Mouse (Mus musculus): ENCODE results near the gene Snhg11.

The Snhg11 gene

DNA sequence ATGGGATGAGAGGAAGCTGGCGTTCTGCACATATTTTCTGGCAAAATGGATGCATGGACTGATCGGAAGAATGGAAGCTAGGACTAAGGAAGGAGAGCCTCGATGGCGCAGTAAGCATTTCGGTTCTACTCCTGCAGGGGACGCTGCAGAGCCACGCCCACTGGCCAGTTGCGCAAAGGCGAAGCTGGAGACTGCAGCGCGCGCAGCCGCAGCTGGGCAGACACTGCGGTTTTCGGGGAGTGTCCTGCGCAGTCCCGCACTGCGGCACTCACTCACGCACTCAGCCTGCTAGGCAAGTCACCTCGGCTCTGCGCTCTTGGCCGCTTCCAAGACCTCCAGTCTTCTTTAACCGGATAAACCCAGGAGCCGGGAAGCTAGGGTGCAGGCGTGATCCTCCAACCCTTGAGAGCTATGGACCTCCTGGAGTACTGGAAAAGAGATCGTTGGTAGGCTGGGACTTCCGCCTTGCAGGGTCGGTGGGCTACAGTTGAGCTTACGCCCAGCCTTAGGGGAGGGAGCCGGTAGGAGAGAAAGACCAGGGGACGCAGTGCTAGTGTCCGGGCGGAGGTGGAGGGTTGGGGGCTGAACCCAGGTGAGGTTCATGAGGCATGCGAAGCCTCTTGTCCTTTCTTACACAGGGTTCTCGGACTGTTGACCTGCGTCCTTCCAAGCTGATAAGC lies at the start of gene Snhg11:
Gene Snhg11 (plus strand): TSS at position 196 of the 680 bp plus-strand sequence.
- no peak for DNase-seq (ENCODE audit: low read depth)

- DNase-seq (ENCODE audit: low read depth), result no peak
These were observed 41.1 kb upstream of the Snhg11 start for GRCm38 (mm10) chr2:158334356-158334755.

GRCm38 (mm10) chr2:158337698-158338097 lies 37.7 kb upstream of the Snhg11 start:
- DNase-seq (ENCODE audit: low read depth), result no peak

DNA sequence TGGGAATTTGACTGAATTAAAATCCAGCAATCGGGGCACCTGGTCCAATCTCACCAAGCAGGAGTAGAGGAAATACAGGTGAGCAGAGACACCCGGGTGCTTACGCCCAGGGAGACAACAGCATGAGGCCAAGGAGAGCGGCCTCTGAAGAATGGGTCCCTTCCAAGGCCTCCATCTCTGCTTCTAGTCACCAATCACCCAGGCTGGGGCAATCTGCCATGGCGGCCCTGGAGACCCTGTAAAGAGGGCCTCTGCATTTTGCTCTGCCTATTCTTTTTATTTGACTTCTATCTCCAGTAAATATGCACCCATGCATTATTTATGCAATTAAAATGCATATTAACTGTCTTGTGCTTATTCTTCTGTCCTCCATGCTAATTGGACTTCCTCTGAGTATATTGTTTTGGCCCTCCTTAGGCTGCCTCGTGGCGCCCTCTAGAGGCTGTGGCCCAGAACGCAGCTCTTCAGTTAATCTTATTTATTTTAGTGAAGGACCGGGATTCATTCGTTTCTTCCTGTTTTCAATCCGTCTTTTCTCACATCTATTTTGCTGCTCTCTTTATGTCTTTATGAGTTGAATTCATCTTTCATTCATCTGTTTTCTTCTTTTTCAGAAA lies 35.4 kb upstream of the Snhg11 start:
- peak; percentile 74 for DNase-seq (ENCODE audit: low read depth)

DNA sequence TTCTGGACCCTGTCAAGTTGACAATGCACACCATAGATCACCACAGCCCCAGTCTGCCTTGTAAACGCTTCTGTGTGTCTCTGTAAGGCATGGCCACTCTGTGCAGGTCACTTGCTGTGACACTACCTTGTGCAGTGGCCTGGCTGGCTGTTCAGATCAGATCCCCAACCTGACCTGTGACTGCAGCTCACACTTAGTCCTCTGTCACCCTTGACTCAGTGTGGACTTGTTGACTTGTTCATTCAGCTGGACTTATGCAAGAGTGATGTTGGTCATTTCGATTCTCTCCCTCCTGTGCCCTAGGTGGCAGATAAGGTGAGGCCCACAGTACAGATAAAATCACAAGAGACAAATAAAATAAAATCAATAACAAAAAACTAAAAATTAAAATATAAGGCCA lies 34.1 kb upstream of the Snhg11 start:
- DNase-seq (ENCODE audit: low read depth), result no peak

DNA sequence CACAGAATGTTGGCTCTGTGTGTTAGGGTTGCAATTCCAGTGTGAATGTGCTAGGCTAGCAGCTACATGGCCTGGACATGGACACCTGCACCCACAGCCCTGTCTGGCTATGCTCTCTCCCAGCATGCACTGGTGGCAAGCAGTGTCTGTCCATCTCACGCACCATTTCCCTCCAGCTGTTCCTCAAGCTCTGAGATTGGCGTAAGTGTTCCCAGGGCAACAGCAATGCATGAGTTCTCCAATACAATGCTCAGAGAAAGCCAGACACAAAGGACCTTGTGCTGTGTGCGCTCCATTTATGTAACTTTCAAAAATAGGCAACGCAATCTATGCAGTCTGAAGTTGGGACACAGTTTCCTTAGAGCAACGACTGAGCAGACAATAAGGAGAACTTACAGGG lies 31.9 kb upstream of the Snhg11 start:
- DNase-seq (ENCODE audit: low read depth), result no peak

GRCm38 (mm10) chr2:158346467-158346866 lies 29.0 kb upstream of the Snhg11 start:
- no peak for DNase-seq (ENCODE audit: low read depth)

- DNase-seq (ENCODE audit: low read depth), result peak; percentile 83
These were observed 27.6 kb upstream of the Snhg11 start for GRCm38 (mm10) chr2:158347868-158348267.

DNA sequence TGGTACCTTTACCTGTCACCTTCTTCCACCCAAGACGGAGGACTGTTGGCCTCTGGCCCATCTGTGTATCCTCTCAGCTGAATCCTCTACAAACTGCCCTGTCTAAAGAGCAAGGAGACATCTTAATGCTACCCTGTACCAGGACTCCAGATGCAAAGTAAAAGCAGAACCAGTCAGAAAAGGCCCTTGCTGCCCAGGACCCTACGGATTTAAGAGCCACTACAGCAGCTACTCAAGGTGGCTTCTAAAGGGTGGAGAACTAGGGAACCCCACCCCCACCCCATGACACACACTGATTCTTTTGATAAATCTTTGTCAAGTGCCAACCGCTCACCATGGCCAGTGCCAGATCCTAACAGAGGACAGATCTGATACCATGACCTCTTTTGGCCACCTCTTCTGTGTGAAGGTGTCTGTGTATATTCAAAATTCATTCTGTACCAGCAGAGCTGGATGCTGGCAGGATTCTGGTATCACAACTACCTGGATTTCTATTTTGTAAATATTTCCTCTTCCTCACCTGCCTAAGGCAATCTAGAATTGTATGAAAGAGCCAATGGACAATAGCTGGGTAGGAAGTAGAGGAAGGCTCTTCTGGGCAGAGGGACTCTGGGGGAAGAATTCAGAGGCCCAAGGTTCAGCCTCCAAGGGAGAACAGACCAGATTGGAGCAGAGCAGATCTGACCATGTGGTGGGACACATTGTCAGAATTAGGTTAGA lies 22.5 kb upstream of the Snhg11 start:
- DNase-seq (ENCODE audit: low read depth), result no peak

DNA sequence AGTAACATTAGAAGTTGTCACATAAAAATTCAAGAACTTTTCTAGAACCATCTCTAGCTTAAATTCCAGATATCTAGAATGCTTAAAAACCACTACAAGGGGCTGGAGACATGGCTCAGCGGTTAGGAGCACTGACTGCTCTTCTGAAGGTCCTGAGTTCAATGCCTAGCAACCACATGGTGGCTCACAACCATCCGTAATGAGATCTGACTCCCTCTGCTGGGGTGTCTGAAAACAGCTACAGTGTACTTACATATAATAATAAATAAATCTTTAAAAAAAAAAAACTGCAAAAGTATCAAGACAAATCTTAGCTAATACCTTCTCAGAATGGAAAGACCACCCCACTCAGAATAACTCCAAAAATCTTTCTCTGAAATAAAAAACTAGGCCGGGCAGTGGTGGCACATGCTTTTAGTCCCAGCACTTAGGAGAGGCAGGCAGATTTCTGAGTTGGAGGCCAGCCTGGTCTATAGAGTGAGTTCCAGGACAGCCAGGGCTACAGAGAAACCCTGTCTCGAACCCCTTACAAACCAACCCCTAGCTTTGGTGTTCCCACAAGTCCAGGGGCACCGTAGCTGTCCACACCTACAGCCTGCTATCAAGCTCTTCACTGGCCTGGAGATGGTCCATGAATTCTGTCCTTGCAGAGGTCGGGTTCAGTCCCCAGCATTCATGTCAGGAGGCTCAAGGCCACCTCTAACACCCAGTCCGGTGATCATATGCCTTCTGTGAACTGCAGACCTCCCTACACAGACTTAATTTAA lies 20.9 kb upstream of the Snhg11 start:
- peak; percentile 43 for DNase-seq (ENCODE audit: low read depth)

DNA sequence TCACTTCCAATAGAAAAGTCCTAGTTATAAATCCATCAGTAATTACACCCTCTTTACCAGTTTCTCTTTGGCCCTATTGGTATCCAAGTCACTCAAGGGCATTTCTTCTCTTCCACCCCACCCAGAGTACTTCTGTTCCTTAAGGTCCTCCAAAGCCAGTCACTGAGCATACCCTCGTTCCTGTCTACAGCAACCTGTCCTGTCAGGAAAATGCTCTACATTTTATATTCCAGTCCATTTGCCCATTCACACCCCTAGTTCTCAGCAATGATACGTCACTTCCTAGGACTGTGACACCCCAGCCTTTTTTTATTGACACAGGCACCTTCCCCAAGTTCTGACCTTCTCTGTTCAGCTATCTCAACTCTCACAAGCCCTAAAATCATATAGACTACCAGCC lies 20.2 kb upstream of the Snhg11 start:
- DNase-seq (ENCODE audit: low read depth), result no peak

DNA sequence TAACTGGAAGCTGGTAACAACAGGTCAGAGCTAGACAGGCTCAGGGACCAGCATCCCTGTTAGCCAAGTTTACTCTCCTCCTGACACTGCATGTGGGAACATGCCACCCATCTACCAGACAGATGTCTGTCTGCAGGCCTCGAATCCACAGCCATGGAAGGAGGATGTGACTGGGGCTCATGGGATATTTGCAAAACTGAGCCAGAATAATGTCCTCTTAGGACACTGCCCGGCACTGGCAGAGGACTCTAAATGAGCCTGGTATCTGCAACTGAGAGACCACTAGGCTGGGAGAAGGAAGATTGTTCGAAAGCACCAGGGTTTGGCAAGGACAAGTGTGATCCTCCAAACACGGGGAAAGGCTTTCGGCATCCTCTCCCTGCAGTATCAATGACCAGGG lies 19.3 kb upstream of the Snhg11 start:
- DNase-seq (ENCODE audit: low read depth), result no peak

DNA sequence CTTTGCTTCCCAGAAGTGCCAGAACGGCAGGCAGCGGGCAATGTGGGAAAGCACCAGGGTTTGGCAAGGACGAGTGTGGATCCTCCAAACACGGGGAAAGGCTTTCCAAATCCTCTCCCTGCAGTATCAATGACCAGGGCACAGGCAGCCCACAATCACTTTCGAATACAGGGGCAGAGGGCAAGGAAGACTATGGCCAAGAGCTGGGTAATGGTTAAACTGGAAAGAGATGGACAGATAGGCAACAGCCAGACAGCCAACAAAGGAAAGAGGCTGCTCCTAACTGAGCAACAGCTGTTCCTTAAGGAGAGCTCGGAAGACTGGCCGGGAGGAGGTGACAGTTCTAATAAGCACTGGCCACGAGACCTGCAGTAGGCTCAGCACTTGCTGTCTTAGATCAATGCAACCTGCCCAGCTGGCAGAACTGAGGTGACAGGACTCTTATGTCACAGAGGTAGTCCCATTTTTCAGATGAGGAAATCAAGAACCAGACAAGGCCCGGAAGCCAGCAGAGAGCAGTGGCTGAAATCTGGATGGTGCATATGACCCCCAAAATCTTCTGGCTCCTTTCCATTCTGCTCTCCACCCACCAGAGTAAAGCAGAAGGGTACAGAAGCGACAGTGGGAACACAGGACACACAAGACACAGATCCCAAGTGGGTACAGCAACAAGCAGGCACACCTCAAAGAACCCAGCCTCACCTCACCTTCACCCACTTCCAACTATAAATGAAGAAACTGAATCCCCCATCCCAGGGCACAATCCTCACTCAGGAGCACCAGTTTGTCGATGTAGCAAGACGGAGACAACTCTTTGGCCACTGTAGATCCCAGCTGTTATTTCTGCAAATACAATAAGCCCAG lies 15.4 kb upstream of the Snhg11 start:
- no peak for DNase-seq (ENCODE audit: low read depth)

GRCm38 (mm10) chr2:158360873-158361677 lies 14.4 kb upstream of the Snhg11 start:
- peak; percentile 95 for DNase-seq (ENCODE audit: low read depth)

DNA sequence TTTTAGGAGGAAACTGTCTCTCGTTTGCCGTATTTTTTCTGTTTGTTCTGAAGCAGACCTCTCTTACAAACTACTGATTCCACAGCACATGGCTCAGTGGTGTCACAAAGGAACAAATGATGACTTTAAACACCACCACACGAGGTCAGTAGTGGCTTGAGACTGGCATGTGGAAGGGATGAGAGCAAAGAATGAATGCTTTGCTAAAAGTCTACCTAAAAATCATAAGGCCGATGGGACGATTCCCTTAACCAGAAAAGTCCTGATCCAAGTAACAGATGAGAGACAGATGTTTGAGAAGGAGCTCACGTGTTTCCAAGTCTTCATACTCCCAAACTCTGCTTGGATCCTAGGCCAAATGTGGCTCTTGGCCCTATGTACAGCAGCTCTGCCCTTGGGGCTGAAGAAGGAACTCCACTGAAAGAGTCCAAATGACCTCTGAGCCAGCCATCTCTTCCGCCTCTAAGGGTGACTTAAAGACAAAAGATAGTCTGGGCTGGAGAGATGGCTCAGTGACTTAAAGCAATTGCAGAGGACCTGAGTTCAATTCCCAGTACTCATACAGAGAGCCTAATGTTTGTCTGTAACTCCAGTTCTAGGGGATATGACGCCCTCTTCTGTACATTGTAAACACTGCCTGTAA lies 13.6 kb upstream of the Snhg11 start:
- no peak for DNase-seq (ENCODE audit: low read depth)

GRCm38 (mm10) chr2:158364175-158364574 lies 11.3 kb upstream of the Snhg11 start:
- DNase-seq (ENCODE audit: low read depth), result no peak

DNA sequence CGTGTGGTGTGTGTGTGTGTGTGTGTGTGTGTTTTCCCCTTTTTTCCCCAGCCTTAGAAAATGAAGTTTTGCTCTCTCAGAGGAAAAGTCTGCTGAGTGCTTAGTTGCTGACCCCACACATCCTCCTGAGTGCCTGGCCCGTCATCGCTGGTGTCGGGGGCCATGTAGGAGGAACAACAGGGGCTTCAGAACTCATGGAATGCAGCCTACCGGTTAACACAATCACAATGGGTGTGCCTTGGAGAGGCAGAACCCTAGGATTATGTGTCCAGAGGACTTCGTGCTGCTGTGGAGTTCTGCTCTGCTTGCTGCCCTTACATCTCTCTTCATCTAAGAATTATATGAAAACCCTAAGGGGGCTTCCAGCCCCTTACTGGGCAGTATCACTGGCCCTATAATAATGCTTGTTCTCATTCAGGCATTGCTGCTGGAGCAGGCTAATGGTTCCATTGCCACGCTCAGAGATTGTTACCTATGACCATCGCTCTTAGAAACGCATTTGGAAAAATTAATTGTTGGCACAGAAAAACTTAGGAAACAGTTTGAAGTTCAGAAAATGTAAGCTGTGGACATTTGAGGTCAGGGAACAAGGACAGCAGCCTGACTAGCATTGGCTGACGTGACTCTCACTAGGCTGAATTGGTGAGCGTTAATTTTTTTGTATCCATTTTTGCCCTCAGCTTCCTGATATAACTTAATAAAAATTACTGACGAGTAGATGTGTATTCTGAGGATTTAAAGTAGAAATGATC lies 10.2 kb upstream of the Snhg11 start:
- DNase-seq (ENCODE audit: low read depth), result no peak

- DNase-seq (ENCODE audit: low read depth), result no peak
These were observed 7.8 kb upstream of the Snhg11 start for GRCm38 (mm10) chr2:158367654-158368053.

DNA sequence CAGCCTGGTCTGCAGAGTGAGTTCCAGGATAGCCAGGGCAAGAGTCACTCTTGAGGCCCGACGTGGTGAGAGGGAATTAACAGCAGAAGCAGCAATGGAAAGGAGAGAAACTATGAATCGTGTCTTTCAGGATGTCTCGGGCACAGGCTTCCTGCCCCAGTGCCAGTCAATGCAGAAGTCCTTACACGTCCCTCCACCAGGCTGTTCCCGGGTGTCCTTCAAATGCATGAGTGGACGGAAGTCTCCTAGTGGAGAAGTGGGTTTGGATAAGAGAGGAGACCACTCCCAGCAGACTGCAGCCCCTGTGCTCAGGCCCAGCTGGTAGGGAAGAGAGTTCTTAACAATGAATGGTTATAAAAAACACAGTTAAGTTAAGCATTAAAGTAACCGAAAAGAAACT lies 7.1 kb upstream of the Snhg11 start:
- DNase-seq (ENCODE audit: low read depth), result no peak
